Comparison of ENCODE assay signal across 16 mouse cellular contexts in genomic region chr8:78276120-78276519, GRCm38 (mm10).
"Had no signal": no experiment of that assay in that cellular context is flagged by ENCODE, and none has a peak within 500 bp of the region (broad histone marks: within the 10 kb centered on the region; RNA-seq: fewer than 3 reads in every experiment).

No protein-coding gene starts in this region.

- H3K9me3 ChIP-seq: midbrain, embryonic 10.5 days; midbrain, embryonic 12.5 days; midbrain, embryonic 15.5 days; neural tube, embryonic 12.5 days had no signal

- H3K9ac ChIP-seq: lung, embryonic 14.5 days; midbrain, embryonic 12.5 days; midbrain, embryonic 15.5 days; neural tube, embryonic 12.5 days had no signal

- H3K27me3 ChIP-seq: midbrain, embryonic 12.5 days; midbrain, embryonic 15.5 days; neural tube, embryonic 12.5 days had no signal

- H3K27ac ChIP-seq: midbrain, embryonic 10.5 days; midbrain, embryonic 12.5 days; midbrain, embryonic 15.5 days; neural tube, embryonic 12.5 days had no signal

- H3K4me2 ChIP-seq: lung, embryonic 14.5 days; midbrain, embryonic 12.5 days; midbrain, embryonic 15.5 days; neural tube, embryonic 12.5 days had no signal

- H3K4me3 ChIP-seq: midbrain, embryonic 10.5 days; midbrain, embryonic 12.5 days; midbrain, embryonic 15.5 days; neural tube, embryonic 12.5 days had no signal

- ATAC-seq: midbrain, embryonic 15.5 days had no signal

- DNase-seq: lung, adult 18-20 months; lung, embryonic 14.5 days; lung, postnatal 10 days; lung, postnatal 4 days; retina, postnatal 1 day; right cerebral cortex, adult 18-20 months; right cerebral cortex, postnatal 25 days; right cerebral cortex, postnatal 4 days; spleen, adult 18-20 months; thymus, adult 18-20 months; thymus, postnatal 14 days; thymus, postnatal 36 days had no signal

- H3K36me3 ChIP-seq: midbrain, embryonic 10.5 days; midbrain, embryonic 12.5 days; midbrain, embryonic 15.5 days; neural tube, embryonic 12.5 days had no signal

- H3K4me1 ChIP-seq: midbrain, embryonic 10.5 days had no signal
